Mouse (Mus musculus) heart, embryonic 15.5 days (tissue): Measurements from ENCODE around the gene Serpine1. TPM values are rescaled to one million over a fixed set of nuclear protein-coding genes. Genes with fewer than 3 reads are reported as not detected.

ENCODE experiments used
- ATAC-seq: fragments of 200-750 bp; cut with Nextera tagmentation; replicated peaks from 2 replicates; pipeline ENCODE4 v1.8.0; 2017; ENCODE audit warnings: low read depth, moderate TSS enrichment; ENCODE audit not compliant: insufficient number of reproducible peaks, insufficient read depth, low FRiP score
- H3K27ac ChIP-seq: fragments of 300-500 bp; sonication (generic); 2 replicates; pipeline ENCODE4 v1.5.1; 2015; ENCODE audit warnings: mild to moderate bottlenecking, inconsistent platforms
- H3K27me3 ChIP-seq: fragments of 300-500 bp; sonication (generic); 2 replicates; pipeline ENCODE4 v1.6.1; 2015; ENCODE audit warnings: inconsistent platforms
- H3K36me3 ChIP-seq: fragments of 300-500 bp; sonication (generic); 2 replicates; pipeline ENCODE4 v1.6.1; 2015; ENCODE audit warnings: mild to moderate bottlenecking, inconsistent platforms
- H3K4me1 ChIP-seq: fragments of 300-500 bp; sonication (generic); replicated peaks from 2 replicates; pipeline ENCODE4 v1.6.1; 2015; ENCODE audit warnings: inconsistent platforms
- H3K4me2 ChIP-seq: fragments of 300-500 bp; sonication (generic); 2 replicates; pipeline ENCODE4 v1.6.1; 2015; ENCODE audit warnings: inconsistent platforms, mild to moderate bottlenecking, moderate library complexity
- H3K4me3 ChIP-seq: fragments of 300-500 bp; sonication (generic); 2 replicates; pipeline ENCODE4 v1.5.1; 2015; ENCODE audit warnings: mild to moderate bottlenecking, inconsistent platforms
- H3K9ac ChIP-seq: fragments of 300-500 bp; sonication (generic); 2 replicates; pipeline ENCODE4 v1.6.1; 2015; ENCODE audit warnings: mild to moderate bottlenecking, inconsistent platforms
- H3K9me3 ChIP-seq: fragments of 300-500 bp; sonication (generic); replicated peaks from 2 replicates; pipeline ENCODE4 v1.6.1; 2016; ENCODE audit warnings: inconsistent platforms
- whole genome bisulfite sequencing: fragments of 180-500 bp; shearing (Covaris S2); methylation state at CpG from one replicate; pipeline ENCODE4 v1.1.7; 2015; ENCODE audit warnings: mixed read lengths; 5-methylcytosine and 5-hydroxymethylcytosine counted together
- polyA plus RNA-seq: library from polyadenylated mRNA; unstranded; fragments of >200 nt; fragmentation: Nextera tagmentation; extraction: Ambion mirVana; gene quantifications from 2 replicates; pipeline ENCODE4 v1.2.1, GENCODE M21; 2015

The Serpine1 gene
- polyA plus RNA-seq, 1 experiment from 2014 or later: 1.4 TPM

GRCm38 (mm10) chr5:137051125-137051524 lies 20.9 kb downstream of the Serpine1 start:
- no peak for ATAC-seq
- Histone ChIP-seq H3K4me3 (no peak overlapping the region), H3K27ac (no peak overlapping the region), H3K4me2 (no peak overlapping the region), H3K27me3 (no peaks in the 10 kb centered on the region), H3K9me3 (no peaks in the 10 kb centered on the region), H3K4me1 (peaks cover 4% of the 10 kb centered on the region), H3K9ac (no peak overlapping the region), H3K36me3 (no peaks in the 10 kb centered on the region)
- WGBS: 67% methylated on average over 6 of the region's 6 CpGs

- Histone ChIP-seq H3K4me2 (no peak overlapping the region), H3K4me1 (peaks cover 11% of the 10 kb centered on the region), H3K27ac (no peak overlapping the region), H3K4me3 (no peak overlapping the region), H3K36me3 (peaks cover 8% of the 10 kb centered on the region), H3K9ac (no peak overlapping the region), H3K27me3 (no peaks in the 10 kb centered on the region), H3K9me3 (no peaks in the 10 kb centered on the region)
- no peak for ATAC-seq
Observed at GRCm38 (mm10) chr5:137046991-137047390, 25.1 kb downstream of the Serpine1 start.

GRCm38 (mm10) chr5:137046324-137046718 lies 25.7 kb downstream of the Serpine1 start:
- Histone ChIP-seq H3K4me1 (peaks cover 11% of the 10 kb centered on the region), H3K9me3 (no peaks in the 10 kb centered on the region), H3K27ac (no peak overlapping the region; the same call in 1 of the 2 replicates), H3K4me2 (peak overlapping the region; percentile 82), H3K36me3 (peaks cover 14% of the 10 kb centered on the region), H3K27me3 (no peaks in the 10 kb centered on the region), H3K4me3 (peak overlapping the region; percentile 73), H3K9ac (0 out of 2 replicates have a peak overlapping the region, but pooled peaks have one; percentile 76)
- no peak for ATAC-seq
- WGBS: 26% methylated on average over 5 of the region's 5 CpGs

GRCm38 (mm10) chr5:137045402-137046323 lies 26.4 kb downstream of the Serpine1 start, which contains the start of gene Ap1s1:
TSS of gene Ap1s1 (minus strand) at chr5:137046135.
- H3K4me2 ChIP-seq: peak within 1 kb of the TSS; percentile 82
- WGBS: under 1% methylated on average over 48 of the region's 48 CpGs
- peak within 1 kb of the TSS; percentile 76 for H3K9ac ChIP-seq
- peaks cover 16% of the 10 kb centered on the region for H3K36me3 ChIP-seq
- peak within 1 kb of the TSS; percentile 73 for H3K4me3 ChIP-seq
- no peaks in the 10 kb centered on the region for H3K9me3 ChIP-seq
- peak within 1 kb of the TSS; percentile 77 for H3K27ac ChIP-seq
- peak; percentile 93 for ATAC-seq
- no peaks in the 10 kb centered on the region for H3K27me3 ChIP-seq
- H3K4me1 ChIP-seq: peaks cover 11% of the 10 kb centered on the region

GRCm38 (mm10) chr5:137043997-137044396 lies 28.1 kb downstream of the Serpine1 start:
- H3K36me3 ChIP-seq: peaks cover 32% of the 10 kb centered on the region
- H3K27me3 ChIP-seq: no peaks in the 10 kb centered on the region
- no peak overlapping the region for H3K4me3 ChIP-seq
- 94% methylated on average over 7 of the region's 7 CpGs for WGBS
- peaks cover 11% of the 10 kb centered on the region for H3K4me1 ChIP-seq
- no peak overlapping the region for H3K9ac ChIP-seq
- no peaks in the 10 kb centered on the region for H3K9me3 ChIP-seq
- no peak overlapping the region for H3K27ac ChIP-seq
- H3K4me2 ChIP-seq: no peak overlapping the region
- no peak for ATAC-seq

GRCm38 (mm10) chr5:137041442-137041841 lies 30.6 kb downstream of the Serpine1 start:
- 88% methylated on average over 10 of the region's 10 CpGs for WGBS
- H3K36me3 ChIP-seq: peaks cover 55% of the 10 kb centered on the region
- ATAC-seq: no peak

GRCm38 (mm10) chr5:137039453-137039852 lies 32.6 kb downstream of the Serpine1 start:
- 94% methylated on average over 10 of the region's 10 CpGs for WGBS
- no peak overlapping the region for H3K4me2 ChIP-seq
- H3K27me3 ChIP-seq: no peaks in the 10 kb centered on the region
- no peak overlapping the region for H3K27ac ChIP-seq
- no peak for ATAC-seq
- H3K4me3 ChIP-seq: no peak overlapping the region
- peaks cover 66% of the 10 kb centered on the region for H3K36me3 ChIP-seq
- no peak overlapping the region for H3K9ac ChIP-seq
- no peaks in the 10 kb centered on the region for H3K9me3 ChIP-seq
- H3K4me1 ChIP-seq: no peaks in the 10 kb centered on the region

More at GRCm38 (mm10) chr5:137041442-137041841, 30.6 kb downstream of the Serpine1 start:
- H3K4me1 ChIP-seq: peaks cover 10% of the 10 kb centered on the region
- no peak overlapping the region for H3K4me2 ChIP-seq
- no peak overlapping the region for H3K9ac ChIP-seq
- H3K27ac ChIP-seq: no peak overlapping the region
- H3K4me3 ChIP-seq: no peak overlapping the region
- H3K27me3 ChIP-seq: no peaks in the 10 kb centered on the region
- H3K9me3 ChIP-seq: no peaks in the 10 kb centered on the region

- Histone ChIP-seq H3K4me2 (no peak overlapping the region), H3K36me3 (peaks cover 50% of the 10 kb centered on the region), H3K9me3 (no peaks in the 10 kb centered on the region), H3K9ac (no peak overlapping the region), H3K4me1 (peaks cover 22% of the 10 kb centered on the region), H3K4me3 (no peak overlapping the region), H3K27me3 (peaks cover 14% of the 10 kb centered on the region), H3K27ac (no peak overlapping the region)
- WGBS: 75% methylated on average over 13 of the region's 13 CpGs
- no peak for ATAC-seq
Observed at GRCm38 (mm10) chr5:137036211-137036610, 35.9 kb downstream of the Serpine1 start.

- Histone ChIP-seq H3K9me3 (no peaks in the 10 kb centered on the region), H3K27ac (0 out of 2 replicates have a peak overlapping the region, but pooled peaks have one; percentile 2), H3K9ac (peak overlapping the region; percentile 25), H3K36me3 (peaks cover 22% of the 10 kb centered on the region), H3K4me1 (peaks cover 38% of the 10 kb centered on the region), H3K4me3 (peak overlapping the region; percentile 57), H3K27me3 (peaks cover 50% of the 10 kb centered on the region), H3K4me2 (peak overlapping the region; percentile 99)
- peak; percentile 77 for ATAC-seq
- WGBS: under 1% methylated on average over 49 of the region's 49 CpGs
Observed at GRCm38 (mm10) chr5:137032641-137033074, 39.4 kb downstream of the Serpine1 start.

- Histone ChIP-seq H3K4me3 (peak overlapping the region; percentile 57), H3K36me3 (peaks cover 16% of the 10 kb centered on the region), H3K27me3 (peaks cover 56% of the 10 kb centered on the region), H3K27ac (no peak overlapping the region), H3K9ac (no peak overlapping the region), H3K4me2 (peak overlapping the region; percentile 99), H3K9me3 (no peaks in the 10 kb centered on the region), H3K4me1 (peaks cover 38% of the 10 kb centered on the region)
- no peak for ATAC-seq
- under 1% methylated on average over 33 of the region's 33 CpGs for WGBS
Observed at GRCm38 (mm10) chr5:137032033-137032421, 40.0 kb downstream of the Serpine1 start.

- 1% methylated on average over 78 of the region's 78 CpGs for WGBS
- H3K9me3 ChIP-seq: no peaks in the 10 kb centered on the region
- no peak overlapping the region for H3K27ac ChIP-seq
- H3K9ac ChIP-seq: no peak overlapping the region
- no peak for ATAC-seq
- peak overlapping the region; percentile 99 for H3K4me2 ChIP-seq
- peaks cover 63% of the 10 kb centered on the region for H3K27me3 ChIP-seq
- peaks cover 38% of the 10 kb centered on the region for H3K4me1 ChIP-seq
- H3K36me3 ChIP-seq: peaks cover 9% of the 10 kb centered on the region; the same call in 1 of the 2 replicates
- H3K4me3 ChIP-seq: peak overlapping the region; percentile 57
Observed at GRCm38 (mm10) chr5:137031076-137032032, 40.7 kb downstream of the Serpine1 start.
